Mouse (Mus musculus) macrophage (primary cell): ENCODE measurements at regions not wholly inside any gene's neighbourhood (a gene's known extent, or its start where the extent isn't known, plus 50 kb on each side); places are given as distances from the start of the nearest gene placed in this dataset.
"Not testable (repeated sequence)": the region's sequence is repeated elsewhere in the genome, so short reads cannot be mapped to it uniquely, and the experiment has no call there.

Experiments
- H3K27ac ChIP-seq: fragments of 350-480 bp; formaldehyde crosslinking; 2 replicates; pipeline ENCODE4 v1.9.0; 2021
- H3K36me3 ChIP-seq: fragments of 350-480 bp; formaldehyde crosslinking; 2 replicates; pipeline ENCODE4 v1.9.0; 2021; ENCODE audit errors: inconsistent target
- H3K4me3 ChIP-seq: fragments of 350-480 bp; formaldehyde crosslinking; 2 replicates; pipeline ENCODE4 v1.9.0; 2021; ENCODE audit errors: inconsistent target
- H3K79me2 ChIP-seq: fragments of 350-480 bp; formaldehyde crosslinking; 2 replicates; pipeline ENCODE4 v1.9.0; 2021; ENCODE audit errors: inconsistent target
- WGBS: methylation state at CpG from one replicate; pipeline ENCODE4 v1.1.7; 2026; ENCODE audit warnings: inconsistent platforms; ENCODE audit not compliant: missing documents; 5-methylcytosine and 5-hydroxymethylcytosine counted together

- Histone ChIP-seq H3K27ac (no peak overlapping the region), H3K36me3 (no peaks in the 10 kb centered on the region), H3K79me2 (no peaks in the 10 kb centered on the region), H3K4me3 (no peak overlapping the region)
- 89% methylated on average over 6 of the region's 6 CpGs for whole genome bisulfite sequencing
Observed at GRCm38 (mm10) chr17:83044515-83044914, 170.6 kb upstream of the Pkdcc start.

DNA sequence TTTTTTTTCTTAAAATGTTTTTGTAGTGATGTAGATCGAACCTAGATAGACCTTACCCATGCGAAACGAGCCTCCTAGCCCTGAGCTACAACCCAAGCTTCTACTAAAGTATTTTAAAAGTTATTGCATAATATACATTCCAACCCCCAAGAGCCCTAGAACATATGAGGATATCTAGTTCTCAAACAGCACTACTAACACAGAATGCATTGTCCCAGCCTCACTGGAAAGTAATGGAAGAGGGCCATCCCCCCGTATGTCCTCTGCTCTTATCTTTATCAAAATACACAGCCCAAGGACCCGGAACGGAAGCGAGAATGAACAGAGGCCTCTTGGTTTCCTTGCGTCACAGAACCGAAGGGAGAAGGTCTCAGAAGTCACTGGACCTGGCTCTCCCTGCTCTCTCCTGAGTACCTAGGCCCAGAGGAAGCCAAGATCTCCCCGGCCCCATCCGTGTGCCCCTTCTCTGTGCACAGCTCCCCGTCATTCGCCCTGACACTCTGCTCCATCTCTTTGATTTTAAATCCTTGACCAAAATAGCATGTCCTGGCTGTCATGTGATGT is 165.0 kb upstream of the Pkdcc start:
- Histone ChIP-seq H3K4me3 (no peak overlapping the region), H3K27ac (no peak overlapping the region), H3K36me3 (no peaks in the 10 kb centered on the region), H3K79me2 (no peaks in the 10 kb centered on the region)
- 57% methylated on average over 13 of the region's 13 CpGs for WGBS

- 88% methylated on average over 11 of the region's 11 CpGs for WGBS
Observed at GRCm38 (mm10) chr17:83050591-83051197, 164.4 kb upstream of the Pkdcc start.

GRCm38 (mm10) chr17:83052613-83053140 is 162.4 kb upstream of the Pkdcc start:
- Histone ChIP-seq H3K79me2 (no peaks in the 10 kb centered on the region), H3K4me3 (no peak overlapping the region), H3K36me3 (no peaks in the 10 kb centered on the region), H3K27ac (no peak overlapping the region)
- WGBS, result 95% methylated on average over 6 of the region's 6 CpGs

More at GRCm38 (mm10) chr17:83050591-83051197, 164.4 kb upstream of the Pkdcc start:
- H3K27ac ChIP-seq, result no peak overlapping the region
- no peaks in the 10 kb centered on the region for H3K79me2 ChIP-seq
- H3K4me3 ChIP-seq, result no peak overlapping the region
- H3K36me3 ChIP-seq, result no peaks in the 10 kb centered on the region

DNA sequence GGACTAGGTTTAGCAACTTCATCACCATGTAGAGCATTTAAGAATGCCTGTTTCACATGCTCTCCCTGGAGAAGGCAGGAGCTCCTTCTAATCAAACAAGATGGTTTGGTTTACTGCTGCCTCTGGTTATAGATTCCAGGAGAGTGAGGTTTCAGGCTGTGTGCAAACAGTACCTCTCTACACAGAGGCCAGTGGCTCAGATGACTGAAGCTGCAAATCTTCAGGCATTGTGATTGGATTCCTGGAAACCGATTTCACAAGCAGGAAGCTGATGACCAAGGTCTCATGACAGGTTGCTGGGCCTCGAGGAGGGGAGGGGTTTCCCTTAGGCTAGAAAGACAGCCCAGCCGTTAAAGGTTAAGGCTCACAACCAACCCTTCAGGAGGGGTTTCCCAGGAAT is 157.3 kb upstream of the Pkdcc start:
- whole genome bisulfite sequencing, result 10% methylated on average over 3 of the region's 3 CpGs

GRCm38 (mm10) chr17:83061843-83062242 is 153.2 kb upstream of the Pkdcc start:
- no peak overlapping the region for H3K4me3 ChIP-seq
- no peaks in the 10 kb centered on the region for H3K36me3 ChIP-seq
- H3K79me2 ChIP-seq, result no peaks in the 10 kb centered on the region
- 93% methylated on average over 6 of the region's 6 CpGs for WGBS
- no peak overlapping the region for H3K27ac ChIP-seq

More for the DNA sequence above, 157.3 kb upstream of the Pkdcc start:
- Histone ChIP-seq H3K4me3 (no peak overlapping the region), H3K79me2 (no peaks in the 10 kb centered on the region), H3K36me3 (no peaks in the 10 kb centered on the region), H3K27ac (peak overlapping the region; percentile 21; the same call in 1 of the 2 replicates)

DNA sequence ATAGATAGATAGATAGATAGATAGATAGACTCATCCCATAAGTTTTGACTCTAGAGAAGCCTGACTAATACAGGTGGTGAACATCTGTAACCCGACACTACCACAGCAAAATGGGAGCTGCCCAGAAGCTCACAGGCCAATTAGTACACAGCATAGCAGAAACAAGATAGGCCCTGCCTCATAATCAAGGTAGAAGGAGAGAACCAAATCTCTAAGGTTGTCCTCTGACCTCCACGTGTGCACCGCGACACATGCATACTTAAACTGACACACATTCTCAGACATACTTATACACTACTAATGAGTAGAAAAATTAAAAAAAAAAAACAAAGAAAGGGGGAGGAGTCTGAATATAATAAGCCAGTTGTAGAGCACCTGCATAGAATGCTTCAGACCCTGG is 151.2 kb upstream of the Pkdcc start:
- Histone ChIP-seq H3K27ac (no peak overlapping the region), H3K79me2 (no peaks in the 10 kb centered on the region)
- 69% methylated on average over 4 of the region's 4 CpGs for WGBS

DNA sequence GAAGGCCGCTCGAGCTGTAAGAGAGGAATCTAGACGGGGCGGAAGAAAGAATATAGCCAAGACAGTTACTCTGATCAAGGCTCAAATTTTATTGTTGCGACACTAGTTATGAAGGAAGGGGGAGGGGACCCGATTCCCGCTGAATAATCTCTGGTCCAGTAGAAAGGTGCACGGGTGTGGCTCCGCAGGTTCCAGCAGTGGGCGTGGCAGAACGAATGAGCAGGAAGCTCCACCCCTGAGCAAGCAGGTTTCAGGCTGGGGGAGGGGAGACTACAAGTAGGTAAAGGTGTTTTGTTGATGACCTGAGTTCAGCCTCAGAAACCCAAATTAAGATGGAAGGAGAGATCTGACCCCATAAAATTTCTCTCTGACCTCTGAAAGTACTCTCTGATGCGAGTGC is 150.7 kb upstream of the Pkdcc start:
- H3K36me3 ChIP-seq, H3K27ac ChIP-seq, H3K4me3 ChIP-seq, H3K79me2 ChIP-seq: not testable (repeated sequence)
- 58% methylated on average over 3 of the region's 12 CpGs for WGBS

More for the DNA sequence above, 151.2 kb upstream of the Pkdcc start:
- no peak overlapping the region for H3K4me3 ChIP-seq
- H3K36me3 ChIP-seq, result no peaks in the 10 kb centered on the region

DNA sequence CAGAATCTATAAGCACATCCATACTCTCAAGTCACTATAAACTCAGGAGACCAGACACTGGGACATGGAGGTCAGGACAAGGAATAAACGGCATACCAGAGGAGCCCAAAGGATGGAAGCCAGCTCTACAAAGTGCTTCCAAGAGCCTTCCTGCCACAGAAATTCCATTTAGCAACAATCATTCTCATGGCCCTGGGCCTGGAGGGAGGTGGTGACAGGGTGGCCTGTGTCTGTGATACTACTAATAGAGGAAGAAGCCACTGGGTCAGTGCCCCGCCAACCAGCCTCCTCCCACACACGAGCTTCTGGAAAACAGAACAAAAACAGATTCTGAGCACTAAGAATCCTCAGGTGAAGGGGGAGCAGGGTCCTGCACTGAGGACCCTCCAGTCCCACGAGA is 145.8 kb upstream of the Pkdcc start:
- H3K36me3 ChIP-seq, result no peaks in the 10 kb centered on the region
- WGBS, result 72% methylated on average over 4 of the region's 4 CpGs
- H3K27ac ChIP-seq, result no peak overlapping the region
- no peak overlapping the region for H3K4me3 ChIP-seq
- no peaks in the 10 kb centered on the region for H3K79me2 ChIP-seq

DNA sequence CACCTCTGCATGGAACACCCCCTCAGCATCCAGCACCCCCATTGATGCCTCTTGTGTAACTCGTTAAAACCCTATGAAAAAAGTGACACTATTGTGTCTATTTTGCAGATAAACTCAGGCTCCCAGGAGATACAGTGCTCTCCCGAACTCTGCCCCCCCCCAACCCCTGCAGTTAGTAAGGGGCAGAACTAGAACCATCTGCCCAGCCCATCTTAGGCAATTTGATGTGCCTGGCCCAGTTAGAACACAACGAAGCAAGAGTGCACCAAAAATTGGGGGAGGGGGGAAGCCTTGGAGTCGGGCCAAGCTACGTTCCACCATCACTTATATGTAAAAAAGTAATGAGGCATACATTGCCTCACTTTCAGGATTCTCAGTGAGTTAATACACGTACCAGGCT is 143.3 kb upstream of the Pkdcc start:
- Histone ChIP-seq H3K79me2 (no peaks in the 10 kb centered on the region), H3K27ac (no peak overlapping the region), H3K4me3 (no peak overlapping the region), H3K36me3 (no peaks in the 10 kb centered on the region)
- WGBS, result 98% methylated on average over 6 of the region's 6 CpGs

GRCm38 (mm10) chr17:83072175-83072574 is 142.9 kb upstream of the Pkdcc start:
- Histone ChIP-seq H3K36me3 (no peaks in the 10 kb centered on the region), H3K4me3 (no peak overlapping the region), H3K27ac (no peak overlapping the region), H3K79me2 (no peaks in the 10 kb centered on the region)
- WGBS, result 91% methylated on average over 4 of the region's 4 CpGs

DNA sequence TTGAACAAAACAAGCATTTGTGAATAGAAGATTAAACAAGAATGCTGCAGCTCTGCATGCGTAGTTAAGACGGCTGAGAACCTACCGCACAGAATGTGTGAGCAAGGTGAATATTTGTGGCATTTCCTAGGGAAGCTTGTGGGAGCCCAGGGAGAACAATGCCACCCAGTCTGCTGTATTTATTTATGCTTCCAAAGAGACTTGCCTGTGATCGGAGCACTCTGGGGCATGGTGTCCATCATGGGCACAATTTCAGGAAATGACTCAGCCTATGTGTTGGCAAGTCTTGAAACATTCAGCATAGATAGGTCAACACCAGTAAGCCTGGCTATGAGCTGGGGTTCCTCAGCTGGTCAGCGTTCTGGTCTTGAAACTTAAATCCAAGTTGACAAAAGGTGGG is 140.2 kb upstream of the Pkdcc start:
- WGBS, result 44% methylated on average over 5 of the region's 5 CpGs
- no peaks in the 10 kb centered on the region for H3K79me2 ChIP-seq
- H3K27ac ChIP-seq, result 0 out of 2 replicates have a peak overlapping the region, but pooled peaks have one; percentile 12

GRCm38 (mm10) chr17:83077737-83078600 is 137.1 kb upstream of the Pkdcc start:
- Histone ChIP-seq H3K27ac (peak overlapping the region; percentile 76), H3K36me3 (no peaks in the 10 kb centered on the region), H3K79me2 (no peaks in the 10 kb centered on the region), H3K4me3 (no peak overlapping the region)
- WGBS, result 64% methylated on average over 15 of the region's 17 CpGs

More for the DNA sequence above, 140.2 kb upstream of the Pkdcc start:
- H3K4me3 ChIP-seq, result no peak overlapping the region
- H3K36me3 ChIP-seq, result no peaks in the 10 kb centered on the region

DNA sequence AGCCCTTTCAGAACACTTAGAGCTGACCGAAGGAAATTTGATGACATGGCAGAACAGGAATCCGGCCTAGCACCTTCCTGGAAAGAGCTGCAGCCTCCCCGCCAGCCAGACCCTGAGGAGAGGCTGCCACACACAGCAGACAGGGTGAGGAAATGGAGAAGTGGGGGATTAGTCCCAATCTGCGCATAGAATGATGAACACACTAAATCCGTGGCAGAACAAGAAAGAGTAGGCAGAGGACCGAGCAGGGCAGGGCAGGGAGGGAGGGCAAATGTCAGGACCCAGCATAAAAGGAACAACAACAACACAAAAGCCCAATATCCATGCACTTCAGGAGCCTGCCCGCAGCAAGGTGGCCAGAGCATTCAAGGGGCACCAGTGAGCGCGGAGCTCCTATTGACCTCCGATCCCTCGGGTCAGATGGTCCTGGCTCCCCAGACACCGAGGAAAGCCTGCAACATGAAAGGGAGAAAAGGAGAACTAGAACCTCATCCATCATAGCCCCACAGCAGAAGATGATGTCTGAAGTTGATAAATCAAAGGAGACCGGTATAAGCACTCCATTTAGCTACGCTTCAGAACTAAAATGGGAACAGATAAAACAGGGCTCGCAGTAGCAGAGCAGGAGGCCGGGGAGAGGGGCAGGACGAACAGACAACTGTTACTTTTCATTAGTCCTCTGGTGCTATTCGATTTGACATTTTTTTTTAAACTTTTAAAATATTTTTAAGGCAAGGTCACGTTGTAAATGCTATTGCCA is 136.3 kb upstream of the Pkdcc start:
- Histone ChIP-seq H3K27ac (peak overlapping the region; percentile 76), H3K4me3 (no peak overlapping the region), H3K79me2 (no peaks in the 10 kb centered on the region)

More for the DNA sequence above, 136.3 kb upstream of the Pkdcc start:
- no peaks in the 10 kb centered on the region for H3K36me3 ChIP-seq
- WGBS, result 23% methylated on average over 19 of the region's 19 CpGs
